Mouse (Mus musculus) myocyte (in vitro differentiated cells): ENCODE results near the gene E030018B13Rik.

Experiments
- E2F4 ChIP-seq: IDR thresholded peaks from one replicate; pipeline ENCODE4 v1.6.1; 2011; ENCODE audit warnings: mild to moderate bottlenecking, control low read depth, moderate library complexity; ENCODE audit not compliant: insufficient read depth
- MYOD1 ChIP-seq, 3 experiments: IDR thresholded peaks; one replicate each; pipeline ENCODE4 v1.6.1; 2011; ENCODE audit warnings: control low read depth in 2 of 3, low read depth in 2 of 3, mild to moderate bottlenecking in 2 of 3, moderate library complexity in 1 of 3; ENCODE audit not compliant: insufficient read length in 2 of 3, control insufficient read depth in 1 of 3
- MYOG ChIP-seq, 3 experiments: IDR thresholded peaks; one replicate each; pipeline ENCODE4 v1.6.1; 2011; ENCODE audit warnings: control low read depth in 2 of 3, low read depth in 2 of 3, mild to moderate bottlenecking in 2 of 3; ENCODE audit not compliant: insufficient read length in 2 of 3, control insufficient read depth in 1 of 3, insufficient read depth in 1 of 3
- POLR2A ChIP-seq: IDR thresholded peaks from one replicate; pipeline ENCODE4 v1.6.1; 2011; ENCODE audit warnings: low read depth, mild to moderate bottlenecking, control low read depth, moderate library complexity; ENCODE audit not compliant: insufficient read length
- POLR2AphosphoS2 ChIP-seq: IDR thresholded peaks from one replicate; pipeline ENCODE4 v1.6.1; 2011; ENCODE audit warnings: low read depth, control low read depth; ENCODE audit not compliant: insufficient read length
- REST ChIP-seq: IDR thresholded peaks from one replicate; pipeline ENCODE4 v1.6.1; 2011; ENCODE audit warnings: mild to moderate bottlenecking, control low read depth, moderate library complexity; ENCODE audit not compliant: insufficient read depth, insufficient read length
- SRF ChIP-seq: IDR thresholded peaks from one replicate; pipeline ENCODE4 v1.6.1; 2011; ENCODE audit warnings: low read depth; ENCODE audit not compliant: control insufficient read depth, insufficient read length
- TCF12 ChIP-seq: IDR thresholded peaks from one replicate; pipeline ENCODE4 v1.6.1; 2011; ENCODE audit warnings: mild to moderate bottlenecking, control low read depth; ENCODE audit not compliant: poor library complexity, insufficient read depth, severe bottlenecking
- TCF3 ChIP-seq: IDR thresholded peaks from one replicate; pipeline ENCODE4 v1.6.1; 2011; ENCODE audit warnings: low read depth, control low read depth; ENCODE audit not compliant: insufficient read length
- USF1 ChIP-seq: IDR thresholded peaks from one replicate; pipeline ENCODE4 v1.6.1; 2011; ENCODE audit warnings: low read depth, mild to moderate bottlenecking, control low read depth, moderate library complexity

GRCm38 (mm10) chr7:63933905-63934304 is 17.2 kb downstream of the E030018B13Rik start:
- no peak for TF ChIP-seq TCF3
- no peak for TF ChIP-seq POLR2A
- TF ChIP-seq MYOG (IDR thresholded peaks at IDR 0.05; ENCODE audit: control insufficient read depth in 1 of 3, insufficient read depth in 1 of 3, insufficient read length in 2 of 3, low read depth in 2 of 3): no peak
- TF ChIP-seq POLR2AphosphoS2: no peak
- TF ChIP-seq SRF: no peak
- no peak for TF ChIP-seq E2F4
- TF ChIP-seq REST: no peak
- TF ChIP-seq TCF12: no peak
- no peak for TF ChIP-seq MYOD1 (IDR thresholded peaks at IDR 0.05; ENCODE audit: control insufficient read depth in 1 of 3, insufficient read length in 2 of 3, low read depth in 2 of 3)
- no peak for TF ChIP-seq USF1
